Mouse (Mus musculus) kidney, postnatal 25 days (tissue): ENCODE measurements around the gene D430019H16Rik.

Experiments
- DNase-seq, 2 experiments: peaks; one replicate each; pipeline ENCODE4 v3.0.0; 2021; ENCODE audit warnings: mixed read lengths in 2 of 2

The D430019H16Rik gene

GRCm38 (mm10) chr12:105453670-105454257 is at the start of gene D430019H16Rik:
TSS of gene D430019H16Rik (plus strand) at chr12:105453856.
- peak; percentile 71 to 77 for DNase-seq

- DNase-seq, result no peak
These were observed 47.6 kb upstream of the D430019H16Rik start for GRCm38 (mm10) chr12:105406008-105406407.

- no peak for DNase-seq
These were observed 39.7 kb upstream of the D430019H16Rik start for GRCm38 (mm10) chr12:105413909-105414308.

- no peak for DNase-seq
These were observed 33.2 kb upstream of the D430019H16Rik start for GRCm38 (mm10) chr12:105420476-105420875.

- no peak for DNase-seq
These were observed 27.1 kb upstream of the D430019H16Rik start for GRCm38 (mm10) chr12:105426541-105426940.

GRCm38 (mm10) chr12:105427039-105427757 is 26.5 kb upstream of the D430019H16Rik start:
- DNase-seq, result peak; percentile 84 to 86

GRCm38 (mm10) chr12:105431872-105432271 is 21.8 kb upstream of the D430019H16Rik start:
- peak in 1 of 2 experiments; percentile 23 for DNase-seq

GRCm38 (mm10) chr12:105432807-105433206 is 20.8 kb upstream of the D430019H16Rik start:
- no peak for DNase-seq

- no peak for DNase-seq
These were observed 15.4 kb upstream of the D430019H16Rik start for GRCm38 (mm10) chr12:105438259-105438658.

GRCm38 (mm10) chr12:105439976-105440375 is 13.7 kb upstream of the D430019H16Rik start:
- no peak for DNase-seq

GRCm38 (mm10) chr12:105443569-105443968 is 10.1 kb upstream of the D430019H16Rik start:
- no peak for DNase-seq

- no peak for DNase-seq
These were observed 7.9 kb upstream of the D430019H16Rik start for GRCm38 (mm10) chr12:105445767-105446166.

GRCm38 (mm10) chr12:105449239-105449638 is 4.4 kb upstream of the D430019H16Rik start:
- DNase-seq, result no peak

- peak in 1 of 2 experiments; percentile 22 for DNase-seq
These were observed 804 bp downstream of the D430019H16Rik start for GRCm38 (mm10) chr12:105454258-105455062.

GRCm38 (mm10) chr12:105455063-105455559 is 1.5 kb downstream of the D430019H16Rik start:
- DNase-seq, result no peak

GRCm38 (mm10) chr12:105458791-105459190 is 5.1 kb downstream of the D430019H16Rik start:
- no peak for DNase-seq

- peak in 1 of 2 experiments; percentile 33 for DNase-seq
These were observed 7.4 kb downstream of the D430019H16Rik start for GRCm38 (mm10) chr12:105461066-105461465.

GRCm38 (mm10) chr12:105469026-105469425 is 15.4 kb downstream of the D430019H16Rik start:
- DNase-seq, result no peak

- peak; percentile 54 to 70 for DNase-seq
These were observed 21.7 kb downstream of the D430019H16Rik start for GRCm38 (mm10) chr12:105475230-105475911.

GRCm38 (mm10) chr12:105476453-105476852 is 22.8 kb downstream of the D430019H16Rik start:
- peak; percentile 53 to 75 for DNase-seq

- peak in 1 of 2 experiments; percentile 37 for DNase-seq
These were observed 23.3 kb downstream of the D430019H16Rik start for GRCm38 (mm10) chr12:105476993-105477392.

GRCm38 (mm10) chr12:105483503-105483902 is 29.8 kb downstream of the D430019H16Rik start:
- DNase-seq, result peak; percentile 36 to 48
